Mouse (Mus musculus) lung, postnatal 10 days (tissue): ENCODE results near the gene A530084C06Rik.

Source experiments
- DNase-seq: peaks from one replicate; pipeline ENCODE4 v3.0.0; 2021

A530084C06Rik gene

GRCm38 (mm10) chr13:31534726-31535125, 24.4 kb downstream of the A530084C06Rik start:
- no peak for DNase-seq

- DNase-seq: no peak
Measured at GRCm38 (mm10) chr13:31531651-31532061, 27.5 kb downstream of the A530084C06Rik start.

GRCm38 (mm10) chr13:31531186-31531585, 27.9 kb downstream of the A530084C06Rik start:
- DNase-seq: no peak

- DNase-seq: no peak
Measured at GRCm38 (mm10) chr13:31524976-31525375, 34.2 kb downstream of the A530084C06Rik start.

GRCm38 (mm10) chr13:31518971-31519370, 40.2 kb downstream of the A530084C06Rik start:
- DNase-seq: no peak

GRCm38 (mm10) chr13:31518411-31518886, 40.7 kb downstream of the A530084C06Rik start:
- peak; percentile 54 for DNase-seq

- no peak for DNase-seq
Measured at GRCm38 (mm10) chr13:31515261-31515660, 43.9 kb downstream of the A530084C06Rik start.

- DNase-seq: peak; percentile 26
Measured at GRCm38 (mm10) chr13:31506494-31507167, 52.5 kb downstream of the A530084C06Rik start.
